Mouse (Mus musculus) frontal cortex, postnatal 25 days (tissue): ENCODE data around the gene Dtl.
"Not testable (repeated sequence)": the region's sequence is repeated elsewhere in the genome, so short reads cannot be mapped to it uniquely, and the experiment has no call there.

Experiments
- DNase-seq, 2 experiments: peaks; one replicate each; pipeline ENCODE4 v3.0.0; 2022; ENCODE audit warnings: low spot score in 2 of 2

The Dtl gene

DNA sequence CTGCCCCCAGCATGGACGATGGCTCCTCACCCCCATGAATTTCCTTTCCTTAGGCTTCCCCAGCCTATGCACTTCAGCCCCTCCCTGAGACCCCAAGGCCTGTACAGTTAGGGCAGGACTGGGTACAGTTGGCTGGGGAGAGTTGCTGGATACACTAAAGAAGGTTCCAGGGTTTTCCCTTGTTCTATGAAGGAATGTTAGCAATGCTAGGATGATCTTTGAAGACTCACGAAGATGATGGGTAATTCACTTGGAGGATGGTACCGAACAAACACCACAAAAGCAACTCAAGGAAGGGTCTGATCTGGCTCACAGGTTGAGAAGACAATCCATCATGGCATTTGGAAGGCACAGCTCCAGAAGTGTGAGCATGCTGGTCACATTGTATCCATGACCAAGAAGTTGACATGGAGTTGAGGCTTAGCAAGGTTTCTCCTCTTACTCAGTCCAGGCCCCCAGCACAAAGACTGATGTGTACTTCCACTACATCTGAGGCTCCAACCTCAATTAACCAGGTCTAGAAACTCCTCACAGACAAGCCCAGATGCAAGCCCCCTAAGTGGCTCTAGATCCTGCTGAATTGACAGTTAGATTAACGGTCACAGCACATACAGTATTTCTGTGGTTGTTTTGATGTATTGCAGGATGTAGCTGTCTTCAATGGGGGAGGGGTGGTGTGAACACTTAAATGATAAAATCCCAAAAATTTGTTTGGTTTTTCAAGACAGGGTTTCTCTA, 55.8 kb downstream of the Dtl start:
- DNase-seq = no peak

GRCm38 (mm10) chr1:191518911-191519310, 56.4 kb downstream of the Dtl start:
- no peak for DNase-seq

DNA sequence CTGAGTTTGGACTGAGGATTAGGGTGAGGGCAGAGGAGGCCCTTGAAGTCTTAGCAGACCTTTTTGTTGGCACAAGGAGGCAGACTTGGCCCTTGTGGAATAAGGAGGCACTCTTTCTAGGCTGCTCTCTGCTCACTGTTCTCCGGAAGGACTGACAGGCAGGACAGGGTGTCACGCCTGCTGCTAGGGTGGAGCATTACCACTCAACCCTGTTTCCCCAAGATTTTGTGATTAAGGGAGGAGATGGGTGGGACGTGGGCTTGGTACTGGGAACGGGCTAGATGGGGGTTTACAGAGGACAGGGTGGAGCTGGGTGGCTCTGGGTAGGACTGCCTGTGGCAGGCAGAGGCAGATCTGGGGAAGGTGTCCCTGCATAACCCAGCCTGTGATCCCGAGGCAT, 57.4 kb downstream of the Dtl start:
- no peak for DNase-seq

GRCm38 (mm10) chr1:191517056-191517455, 58.3 kb downstream of the Dtl start:
- no peak for DNase-seq

DNA sequence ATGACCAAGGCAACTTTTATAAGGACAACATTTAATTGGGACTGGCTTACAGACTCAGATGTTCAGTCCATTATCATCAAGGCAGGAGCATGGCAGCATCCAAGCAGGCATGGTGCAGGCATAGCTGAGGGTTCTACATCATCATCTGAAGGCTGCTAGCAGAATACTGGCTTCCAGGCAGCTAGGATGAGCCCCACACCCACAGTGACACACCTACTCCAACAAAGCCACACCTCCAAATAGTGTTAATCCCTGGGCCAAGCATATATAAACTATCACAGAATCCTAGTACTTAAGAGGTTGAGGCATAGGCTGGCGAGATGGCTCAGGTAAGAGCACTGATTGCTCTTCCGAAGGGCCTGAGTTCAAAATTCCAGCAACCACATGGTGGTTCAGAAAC, 59.0 kb downstream of the Dtl start:
- DNase-seq = not testable (repeated sequence)

- no peak for DNase-seq
Measured at GRCm38 (mm10) chr1:191513195-191513594, 62.1 kb downstream of the Dtl start.

GRCm38 (mm10) chr1:191512383-191512782, 63.0 kb downstream of the Dtl start:
- DNase-seq = no peak

GRCm38 (mm10) chr1:191511503-191511902, 63.8 kb downstream of the Dtl start:
- DNase-seq = no peak

GRCm38 (mm10) chr1:191509865-191510264, 65.5 kb downstream of the Dtl start:
- DNase-seq = no peak

GRCm38 (mm10) chr1:191509131-191509530, 66.2 kb downstream of the Dtl start:
- DNase-seq = no peak

- DNase-seq = no peak
Measured at GRCm38 (mm10) chr1:191506791-191507190, 68.6 kb downstream of the Dtl start.

GRCm38 (mm10) chr1:191499666-191500065, 75.7 kb downstream of the Dtl start:
- no peak for DNase-seq

- no peak for DNase-seq
Measured at GRCm38 (mm10) chr1:191498271-191498955, 76.9 kb downstream of the Dtl start.

GRCm38 (mm10) chr1:191496676-191497075, 78.7 kb downstream of the Dtl start:
- no peak for DNase-seq

DNA sequence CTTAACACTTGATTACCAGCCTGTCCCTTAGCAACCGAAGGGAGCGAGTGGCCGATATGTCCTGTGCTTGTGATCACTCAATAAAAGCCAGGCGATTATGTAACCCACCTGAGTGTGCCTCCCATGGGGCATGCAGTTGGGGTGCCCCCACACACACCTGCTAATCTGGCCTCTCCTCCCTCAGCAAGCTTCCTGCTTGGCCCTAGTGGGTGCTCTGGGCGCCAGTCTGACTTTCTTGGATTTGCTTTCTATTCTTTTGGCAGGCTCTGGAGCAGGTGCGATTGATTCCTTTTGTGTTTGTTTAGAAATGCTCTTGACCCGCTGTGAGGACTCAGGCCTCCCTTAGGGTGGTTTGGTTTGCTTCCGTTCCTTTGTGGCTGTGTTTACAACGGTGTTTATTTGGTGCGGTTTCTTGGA, 80.3 kb downstream of the Dtl start:
- DNase-seq = no peak

DNA sequence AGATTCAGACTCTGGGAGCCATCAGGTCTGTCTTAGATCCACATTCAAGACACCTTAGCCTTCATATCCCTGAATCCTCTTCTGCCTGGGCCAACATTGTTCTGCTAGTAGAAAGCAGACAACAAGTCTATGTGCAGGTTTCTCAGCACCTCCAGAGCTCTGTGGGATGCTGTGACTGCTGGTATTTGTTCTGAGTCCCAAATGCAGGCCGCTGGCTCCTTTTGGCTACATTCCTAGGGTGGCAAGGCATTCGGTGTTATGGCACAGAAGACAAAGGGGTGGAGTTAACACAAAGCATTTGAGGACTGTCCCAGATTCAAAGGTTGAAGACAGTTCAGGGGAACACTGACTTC, 81.1 kb downstream of the Dtl start:
- no peak for DNase-seq

- DNase-seq = no peak
Measured at GRCm38 (mm10) chr1:191493476-191494302, 81.7 kb downstream of the Dtl start.

DNA sequence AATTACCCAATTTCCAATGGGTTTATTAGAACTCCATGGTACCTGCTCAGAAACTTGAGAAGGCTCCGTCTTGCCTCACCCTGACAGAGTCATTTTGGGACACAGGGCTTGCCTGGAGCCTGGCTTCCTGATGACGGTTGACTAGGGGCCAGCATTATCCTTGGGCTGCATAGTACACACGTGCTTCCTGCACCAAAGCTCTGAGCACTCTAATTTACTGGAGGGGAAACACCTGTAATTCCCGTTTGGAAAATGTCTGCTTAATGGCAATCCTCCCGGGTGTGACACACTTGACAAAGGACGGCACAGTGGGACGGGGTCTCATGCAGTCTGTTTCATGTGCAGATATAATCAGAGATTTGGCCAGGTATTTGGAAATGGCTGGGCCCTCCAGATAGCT, 84.9 kb downstream of the Dtl start:
- no peak for DNase-seq
